Mouse (Mus musculus) MEL (cell line): ENCODE data around the gene Mapk1. TPM values are rescaled to one million over a fixed set of nuclear protein-coding genes. Genes with fewer than 3 reads are reported as not detected.
A peak's percentile ranks its signal among the peaks of the same experiment; 100 is the strongest.

Experiments used
- DNase-seq: peaks from one replicate; pipeline ENCODE4 v3.0.0; 2011; ENCODE audit warnings: low read depth, low spot score
- H3K27ac ChIP-seq: 2 replicates; pipeline ENCODE4 v1.5.1; 2012; ENCODE audit warnings: low read depth, mild to moderate bottlenecking, control low read depth, low read length, moderate library complexity; ENCODE audit not compliant: control insufficient read depth
- H3K27me3 ChIP-seq, 2 experiments: fragments of 150-350 bp in 1 of 2; sonication (generic) in 1 of 2; 2 replicates each; pipeline ENCODE4 v1.6.1; 2012; ENCODE audit warnings: low read length in 2 of 2, mild to moderate bottlenecking in 2 of 2, improper control_type of control experiment in 1 of 2, moderate library complexity in 1 of 2; ENCODE audit not compliant: insufficient read depth in 2 of 2, control insufficient read depth in 1 of 2
- H3K36me3 ChIP-seq, 2 experiments: 2 replicates each; pipeline ENCODE4 v1.6.1; 2012 to 2014; ENCODE audit warnings: low read length in 2 of 2, improper control_type of control experiment in 1 of 2, inconsistent platforms in 1 of 2, mild to moderate bottlenecking in 1 of 2; ENCODE audit not compliant: insufficient read depth in 2 of 2, control insufficient read depth in 1 of 2
- H3K4me1 ChIP-seq, 2 experiments: fragments of 150-350 bp in 1 of 2; sonication (generic) in 1 of 2; 2 replicates each; pipeline ENCODE4 v1.6.1; 2012; ENCODE audit warnings: low read length in 2 of 2, improper control_type of control experiment in 1 of 2, mild to moderate bottlenecking in 1 of 2; ENCODE audit not compliant: insufficient read depth in 2 of 2, control insufficient read depth in 1 of 2
- H3K4me3 ChIP-seq, 2 experiments: fragments of 150-350 bp in 1 of 2; sonication (generic) in 1 of 2; 2 replicates each; pipeline ENCODE4 v1.5.1; 2012; ENCODE audit warnings: low read depth in 2 of 2, low read length in 2 of 2, mild to moderate bottlenecking in 2 of 2, moderate library complexity in 2 of 2, control low read depth in 1 of 2, improper control_type of control experiment in 1 of 2; ENCODE audit not compliant: control insufficient read depth in 1 of 2, insufficient read depth in 1 of 2
- H3K79me2 ChIP-seq: 2 replicates; pipeline ENCODE4 v1.6.1; 2012; ENCODE audit warnings: mild to moderate bottlenecking, low read length, moderate library complexity; ENCODE audit not compliant: control insufficient read depth, poor library complexity, insufficient read depth
- H3K9ac ChIP-seq: 2 replicates; pipeline ENCODE4 v1.6.1; 2012; ENCODE audit warnings: low read depth, mild to moderate bottlenecking, control low read depth, low read length, moderate library complexity; ENCODE audit not compliant: control insufficient read depth, poor library complexity, severe bottlenecking
- H3K9me3 ChIP-seq: fragments of 150-350 bp; sonication (generic); replicated peaks from 2 replicates; pipeline ENCODE4 v1.6.1; 2012; ENCODE audit warnings: mild to moderate bottlenecking, low read length, improper control_type of control experiment, moderate library complexity; ENCODE audit not compliant: insufficient read depth
- BHLHE40 ChIP-seq: IDR thresholded peaks from 2 replicates; pipeline ENCODE4 v1.6.1; 2012; ENCODE audit warnings: low read depth, mild to moderate bottlenecking, inconsistent platforms, low read length, improper control_type of control experiment, borderline replicate concordance
- CHD1 ChIP-seq: IDR thresholded peaks from 2 replicates; pipeline ENCODE4 v1.6.1; 2012; ENCODE audit warnings: low read depth, mild to moderate bottlenecking, inconsistent platforms, low read length, improper control_type of control experiment
- CTCF ChIP-seq, 3 experiments: IDR thresholded peaks in 2 of 3; conservative IDR thresholded peaks in 1 of 3; 2 replicates each; pipeline ENCODE4 v1.5.1; 2011 to 2012; ENCODE audit warnings: low read length in 3 of 3, low read depth in 2 of 3, mild to moderate bottlenecking in 2 of 3, improper control_type of control experiment in 1 of 3, inconsistent platforms in 1 of 3, mixed read lengths in 1 of 3, moderate library complexity in 1 of 3; ENCODE audit not compliant: control insufficient read depth in 1 of 3, insufficient read depth in 1 of 3, poor library complexity in 1 of 3, severe bottlenecking in 1 of 3
- ELF1 ChIP-seq: IDR thresholded peaks from 2 replicates; pipeline ENCODE4 v1.6.1; 2014; ENCODE audit warnings: low read depth, mild to moderate bottlenecking, inconsistent platforms, low read length, improper control_type of control experiment, moderate library complexity
- GABPA ChIP-seq: IDR thresholded peaks from 2 replicates; pipeline ENCODE4 v1.6.1; 2012; ENCODE audit warnings: low read depth, mild to moderate bottlenecking, inconsistent platforms, low read length, improper control_type of control experiment, moderate library complexity
- HCFC1 ChIP-seq: IDR thresholded peaks from 2 replicates; pipeline ENCODE4 v1.6.1; 2012; ENCODE audit warnings: low read depth, mild to moderate bottlenecking, inconsistent platforms, low read length, improper control_type of control experiment, moderate library complexity
- MXI1 ChIP-seq: IDR thresholded peaks from 2 replicates; pipeline ENCODE4 v1.6.1; 2011; ENCODE audit warnings: mild to moderate bottlenecking, low read depth, low read length, improper control_type of control experiment
- NRF1 ChIP-seq: IDR thresholded peaks from 2 replicates; pipeline ENCODE4 v1.6.1; 2014; ENCODE audit warnings: low read depth, mild to moderate bottlenecking, inconsistent platforms, low read length, improper control_type of control experiment, moderate library complexity; ENCODE audit not compliant: poor library complexity, insufficient read depth, severe bottlenecking
- POLR2A ChIP-seq, 2 experiments: IDR thresholded peaks; 2 replicates each; pipeline ENCODE4 v1.6.1; 2011 to 2012; ENCODE audit warnings: low read length in 2 of 2, mild to moderate bottlenecking in 2 of 2, control low read depth in 1 of 2, improper control_type of control experiment in 1 of 2, low read depth in 1 of 2, moderate library complexity in 1 of 2; ENCODE audit not compliant: control insufficient read depth in 1 of 2, insufficient read depth in 1 of 2, poor library complexity in 1 of 2
- POLR2AphosphoS5 ChIP-seq: IDR thresholded peaks from 2 replicates; pipeline ENCODE4 v1.6.1; 2012; ENCODE audit warnings: low read depth, borderline replicate concordance, mild to moderate bottlenecking, inconsistent platforms, low read length, moderate library complexity, mixed read lengths
- RAD21 ChIP-seq: IDR thresholded peaks from 2 replicates; pipeline ENCODE4 v1.6.1; 2011; ENCODE audit warnings: mild to moderate bottlenecking, low read depth, low read length, improper control_type of control experiment
- SMC3 ChIP-seq: IDR thresholded peaks from 2 replicates; pipeline ENCODE4 v1.6.1; 2011; ENCODE audit warnings: low read depth, low read length, improper control_type of control experiment
- TCF12 ChIP-seq: IDR thresholded peaks from 2 replicates; pipeline ENCODE4 v1.6.1; 2014; ENCODE audit warnings: low read depth, mild to moderate bottlenecking, inconsistent platforms, low read length, improper control_type of control experiment, moderate library complexity
- ZKSCAN1 ChIP-seq: IDR thresholded peaks from 2 replicates; pipeline ENCODE4 v1.6.1; 2012; ENCODE audit warnings: low read depth, mild to moderate bottlenecking, inconsistent platforms, low read length, improper control_type of control experiment, moderate library complexity
- polyA plus RNA-seq, 2 experiments: library from polyadenylated mRNA; stranded (reverse) in 1 of 2; unstranded in 1 of 2; fragments of >175 nt in 1 of 2; fragments of >200 nt in 1 of 2; gene quantifications; 2 replicates each; pipeline versions ENCODE4 v1.2.1 to v1.2.4; 2012; ENCODE audit warnings: low replicate concordance in 2 of 2, low read depth in 1 of 2; ENCODE audit not compliant: insufficient read length in 2 of 2, insufficient read depth in 1 of 2, missing spikeins in 1 of 2
- total RNA-seq: library from RNA; depleted of rRNA; stranded (reverse); fragments of 300-350 nt; gene quantifications from 2 replicates; pipeline ENCODE4 v1.2.3, GENCODE M21; 2012

The Mapk1 gene
- total and polyA plus RNA-seq, 3 experiments, result 125 to 225 (median 144) TPM

GRCm38 (mm10) chr16:17073000-17073399 is 89.8 kb downstream of the Mapk1 start:
- H3K27ac ChIP-seq, result no peak overlapping the region
- no peaks in the 10 kb centered on the region for H3K79me2 ChIP-seq
- H3K9me3 ChIP-seq, result no peaks in the 10 kb centered on the region
- no peaks in the 10 kb centered on the region for H3K27me3 ChIP-seq
- TF ChIP-seq POLR2A (IDR thresholded peaks at IDR 0.05; ENCODE audit: control insufficient read depth in 1 of 2, insufficient read depth in 1 of 2, low read depth in 1 of 2, low read length in 2 of 2, poor library complexity in 1 of 2), result no peak
- TF ChIP-seq CTCF (IDR thresholded peaks at IDR 0.05 in 2 of 3, conservative IDR thresholded peaks at IDR 0.05 in 1 of 3; ENCODE audit: control insufficient read depth in 1 of 3, insufficient read depth in 1 of 3, low read depth in 2 of 3, low read length in 3 of 3, poor library complexity in 1 of 3, severe bottlenecking in 1 of 3), result no peak
- no peak for TF ChIP-seq TCF12
- TF ChIP-seq MXI1, result no peak
- no peak for TF ChIP-seq CHD1
- no peak for TF ChIP-seq ELF1
- no peak for TF ChIP-seq NRF1
- no peak for TF ChIP-seq HCFC1
- no peak for TF ChIP-seq SMC3
- no peak for TF ChIP-seq ZKSCAN1
- TF ChIP-seq GABPA, result no peak
- TF ChIP-seq POLR2AphosphoS5, result no peak
- no peak overlapping the region for H3K9ac ChIP-seq
- peaks cover 0 to 8% of the 10 kb centered on the region in 2 experiments; a peak in 1 of 4 replicates for H3K4me1 ChIP-seq
- no peak for DNase-seq
- no peak overlapping the region for H3K4me3 ChIP-seq
- H3K36me3 ChIP-seq, result peaks cover 0 to 4% of the 10 kb centered on the region in 2 experiments; a peak in 2 of 4 replicates

- H3K27ac ChIP-seq, result no peak overlapping the region
- no peaks in the 10 kb centered on the region for H3K79me2 ChIP-seq
- no peaks in the 10 kb centered on the region for H3K36me3 ChIP-seq
- H3K27me3 ChIP-seq, result no peaks in the 10 kb centered on the region
- 0 out of 4 replicates have a peak, but pooled peaks cover 0 to 3% of the 10 kb centered on the region in 2 experiments for H3K4me1 ChIP-seq
- H3K4me3 ChIP-seq, result no peak overlapping the region
- H3K9me3 ChIP-seq, result no peaks in the 10 kb centered on the region
- TF ChIP-seq CTCF (IDR thresholded peaks at IDR 0.05 in 2 of 3, conservative IDR thresholded peaks at IDR 0.05 in 1 of 3; ENCODE audit: control insufficient read depth in 1 of 3, insufficient read depth in 1 of 3, low read depth in 2 of 3, low read length in 3 of 3, poor library complexity in 1 of 3, severe bottlenecking in 1 of 3), result peak in 2 of 3 experiments; percentile 28 to 42; a peak in 4 of 6 replicates
- peak; percentile 14; the same call in 1 of the 2 replicates for TF ChIP-seq RAD21
- no peak for TF ChIP-seq BHLHE40
- H3K9ac ChIP-seq, result no peak overlapping the region
- peak; percentile 41 for DNase-seq
These were observed 93.1 kb downstream of the Mapk1 start for GRCm38 (mm10) chr16:17076301-17076700.
